14 mouse cellular contexts compared by ENCODE assay signal in genomic region chr12:79806990-79807389, GRCm38 (mm10).
A peak's percentile ranks its signal among the peaks of the same experiment; 100 is the strongest.
DNase-seq lines count a peak whose midpoint lies in the region; ATAC-seq and TF ChIP-seq lines count a peak whose summit lies in the region.
"Had no signal": no experiment of that assay in that cellular context is flagged by ENCODE, and none has a peak within 500 bp of the region (broad histone marks: within the 10 kb centered on the region; RNA-seq: fewer than 3 reads in every experiment).

No protein-coding gene starts in this region.

- H3K79me2 ChIP-seq in heart, adult 2 months (replicated peaks; ENCODE audit: control insufficient read depth, insufficient read depth, low read length), result no peaks in the 10 kb centered on the region

- TF ChIP-seq POLR2A in heart, adult 2 months (IDR thresholded peaks at IDR 0.05; ENCODE audit: insufficient read depth, low read depth, low read length), result no peak

- TF ChIP-seq EP300 in heart, adult 2 months (IDR thresholded peaks at IDR 0.05; ENCODE audit: insufficient read depth, low read depth, low read length), result no peak

- no peak for TF ChIP-seq CTCF in heart, adult 2 months (IDR thresholded peaks at IDR 0.05)

- intact Hi-C loops in heart, adult 2 months (cut with DNase I), result no loop called here
- intact Hi-C loops in left cerebral cortex, postnatal 4 days (cut with DNase I), result no loop called here

- no peak overlapping the region for H3K9ac ChIP-seq in heart, adult 2 months (ENCODE audit: low read depth, low read length)
- 0 out of 2 replicates have a peak overlapping the region, but pooled peaks have one; percentile 41 for H3K9ac ChIP-seq in midbrain, embryonic 12.5 days (replicated peaks)
- H3K9ac ChIP-seq: liver, embryonic 15.5 days had no signal

- DNase-seq in heart, embryonic 10.5 days (ENCODE audit: low spot score), result no peak
- no peak for DNase-seq in heart, adult 2 months
- DNase-seq in CD4-positive helper T cell, adult 2 months (ENCODE audit: low read depth, low spot score), result peak; percentile 14
- peak; percentile 39 for DNase-seq in hindbrain, embryonic 10.5 days (ENCODE audit: low spot score)
- DNase-seq in adipocyte (ENCODE audit: low spot score), result no peak
- DNase-seq in layer of hippocampus, postnatal 14 days (ENCODE audit: low spot score in 2 of 2), result no peak
- no peak for DNase-seq in left cerebral cortex, postnatal 4 days
- DNase-seq: adrenal gland, postnatal 10 days; cerebellum, adult 9-10 months; kidney, adult 8-10 months had no signal

- peaks cover 40% of the 10 kb centered on the region for H3K4me1 ChIP-seq in heart, embryonic 10.5 days
- peaks cover 2% of the 10 kb centered on the region for H3K4me1 ChIP-seq in heart, adult 2 months (ENCODE audit: control insufficient read depth, insufficient read depth, low read length)
- peaks cover 85% of the 10 kb centered on the region for H3K4me1 ChIP-seq in hindbrain, embryonic 10.5 days (replicated peaks)
- peaks cover 41% of the 10 kb centered on the region for H3K4me1 ChIP-seq in midbrain, embryonic 12.5 days

- H3K36me3 ChIP-seq in heart, embryonic 10.5 days, result no peaks in the 10 kb centered on the region
- no peaks in the 10 kb centered on the region for H3K36me3 ChIP-seq in heart, adult 2 months (ENCODE audit: control insufficient read depth, insufficient read depth, low read length)
- no peaks in the 10 kb centered on the region for H3K36me3 ChIP-seq in hindbrain, embryonic 10.5 days
- H3K36me3 ChIP-seq in midbrain, embryonic 12.5 days, result no peaks in the 10 kb centered on the region
- H3K36me3 ChIP-seq: liver, embryonic 15.5 days had no signal

- WGBS in heart, embryonic 10.5 days, result 69% methylated on average over 4 of the region's 4 CpGs
- WGBS in heart, adult 2 months, result 82% methylated on average over 4 of the region's 4 CpGs
- 40% methylated on average over 4 of the region's 4 CpGs for WGBS in hindbrain, embryonic 10.5 days
- WGBS in midbrain, embryonic 12.5 days, result 15% methylated on average over 4 of the region's 4 CpGs

- ATAC-seq in midbrain, embryonic 12.5 days (ENCODE audit: low FRiP score, low read depth), result peak; percentile 39; the same call in 1 of the 2 replicates

- peak overlapping the region; percentile 77 for H3K27ac ChIP-seq in heart, embryonic 10.5 days
- H3K27ac ChIP-seq in heart, adult 2 months, result no peak overlapping the region
- peak overlapping the region; percentile 91 for H3K27ac ChIP-seq in hindbrain, embryonic 10.5 days
- peak overlapping the region; percentile 91 for H3K27ac ChIP-seq in midbrain, embryonic 12.5 days (replicated peaks)
- H3K27ac ChIP-seq: liver, embryonic 15.5 days had no signal

- H3K4me3 ChIP-seq in heart, embryonic 10.5 days, result 0 out of 2 replicates have a peak overlapping the region, but pooled peaks have one; percentile 33
- H3K4me3 ChIP-seq in heart, adult 2 months, result no peak overlapping the region
- H3K4me3 ChIP-seq in hindbrain, embryonic 10.5 days, result peak overlapping the region; percentile 31
- no peak overlapping the region for H3K4me3 ChIP-seq in midbrain, embryonic 12.5 days
- H3K4me3 ChIP-seq: erythroblast, embryonic 14.5 days; liver, embryonic 15.5 days; megakaryocyte, embryonic 14.5 days had no signal

- H3K4me2 ChIP-seq in midbrain, embryonic 12.5 days (replicated peaks), result peak overlapping the region; percentile 25
- H3K4me2 ChIP-seq: liver, embryonic 15.5 days had no signal

- H3K9me3 ChIP-seq in heart, embryonic 10.5 days, result no peaks in the 10 kb centered on the region
- H3K9me3 ChIP-seq in hindbrain, embryonic 10.5 days, result no peaks in the 10 kb centered on the region
- H3K9me3 ChIP-seq in midbrain, embryonic 12.5 days, result no peaks in the 10 kb centered on the region
- H3K9me3 ChIP-seq: liver, embryonic 15.5 days; megakaryocyte, embryonic 14.5 days had no signal

- H3K27me3 ChIP-seq in heart, embryonic 10.5 days (ENCODE audit: insufficient read depth, poor library complexity, severe bottlenecking), result no peaks in the 10 kb centered on the region
- H3K27me3 ChIP-seq in heart, adult 2 months (ENCODE audit: control insufficient read depth, insufficient read depth, low read length), result no peaks in the 10 kb centered on the region
- peaks cover 29% of the 10 kb centered on the region for H3K27me3 ChIP-seq in hindbrain, embryonic 10.5 days (ENCODE audit: insufficient read depth, poor library complexity, severe bottlenecking)
- H3K27me3 ChIP-seq in midbrain, embryonic 12.5 days, result no peaks in the 10 kb centered on the region; the same call in 1 of the 2 replicates
- H3K27me3 ChIP-seq: liver, embryonic 15.5 days had no signal

Comparison
In these comparisons a context has a peak if more than half of its experiments do, and no peak if none do; other contexts are left out.
1. H3K4me3 ChIP-seq: peak in heart, embryonic 10.5 days (single experiment) and hindbrain, embryonic 10.5 days (single experiment); none in heart, adult 2 months (single experiment) and midbrain, embryonic 12.5 days (single experiment).
2. DNase-seq: peak in CD4-positive helper T cell, adult 2 months (single experiment) and hindbrain, embryonic 10.5 days (single experiment); none in heart, embryonic 10.5 days (single experiment), heart, adult 2 months (0 of 2), adipocyte (single experiment), layer of hippocampus, postnatal 14 days (0 of 2) and left cerebral cortex, postnatal 4 days (single experiment).